Mouse (Mus musculus) cerebellum, postnatal 36 days (tissue): ENCODE data around the gene Slc9a2.
A peak's percentile ranks its signal among the peaks of the same experiment; 100 is the strongest.
"Not testable (repeated sequence)": the region's sequence is repeated elsewhere in the genome, so short reads cannot be mapped to it uniquely, and the experiment has no call there.

ENCODE experiments used
- DNase-seq, 2 experiments: peaks; one replicate each; pipeline ENCODE4 v3.0.0; 2021 to 2022; ENCODE audit warnings: mixed read lengths in 2 of 2

Slc9a2 gene

GRCm38 (mm10) chr1:40680067-40680867 is at the start of gene Slc9a2:
TSS of gene Slc9a2 (plus strand) at chr1:40680574.
- peak; percentile 17 to 23 for DNase-seq

- no peak for DNase-seq
These were observed 47.8 kb upstream of the Slc9a2 start for GRCm38 (mm10) chr1:40632407-40633062.

GRCm38 (mm10) chr1:40634608-40635007 is 45.8 kb upstream of the Slc9a2 start:
- no peak for DNase-seq

- no peak for DNase-seq
These were observed 32.1 kb upstream of the Slc9a2 start for GRCm38 (mm10) chr1:40648234-40648633.

- no peak for DNase-seq
These were observed 29.4 kb upstream of the Slc9a2 start for GRCm38 (mm10) chr1:40650803-40651497.

- DNase-seq, result no peak
These were observed 23.3 kb upstream of the Slc9a2 start for GRCm38 (mm10) chr1:40657035-40657434.

GRCm38 (mm10) chr1:40657978-40658496 is 22.3 kb upstream of the Slc9a2 start:
- DNase-seq, result peak; percentile 5 to 7

- no peak for DNase-seq
These were observed 21.4 kb upstream of the Slc9a2 start for GRCm38 (mm10) chr1:40659017-40659416.

- DNase-seq, result no peak
These were observed 20.9 kb upstream of the Slc9a2 start for GRCm38 (mm10) chr1:40659496-40659895.

GRCm38 (mm10) chr1:40660838-40661237 is 19.5 kb upstream of the Slc9a2 start:
- DNase-seq, result no peak

- DNase-seq, result no peak
These were observed 14.7 kb upstream of the Slc9a2 start for GRCm38 (mm10) chr1:40665401-40666370.

GRCm38 (mm10) chr1:40667442-40667841 is 12.9 kb upstream of the Slc9a2 start:
- DNase-seq, result not testable (repeated sequence)

GRCm38 (mm10) chr1:40670025-40670424 is 10.3 kb upstream of the Slc9a2 start:
- no peak for DNase-seq

- DNase-seq, result no peak
These were observed 8.9 kb upstream of the Slc9a2 start for GRCm38 (mm10) chr1:40671490-40671889.

- no peak for DNase-seq
These were observed 3.1 kb upstream of the Slc9a2 start for GRCm38 (mm10) chr1:40677306-40677705.

GRCm38 (mm10) chr1:40680868-40681698 is 709 bp downstream of the Slc9a2 start:
- DNase-seq, result peak; percentile 20 to 21

GRCm38 (mm10) chr1:40681699-40682510 is 1.5 kb downstream of the Slc9a2 start:
- peak in 1 of 2 experiments; percentile 3 for DNase-seq

GRCm38 (mm10) chr1:40694296-40694695 is 13.9 kb downstream of the Slc9a2 start:
- no peak for DNase-seq

GRCm38 (mm10) chr1:40696436-40696835 is 16.1 kb downstream of the Slc9a2 start:
- no peak for DNase-seq

GRCm38 (mm10) chr1:40705099-40705498 is 24.7 kb downstream of the Slc9a2 start:
- DNase-seq, result no peak
